Mouse (Mus musculus): Measurements from ENCODE around the gene Rfx4.

Gene Rfx4

GRCm38 (mm10) chr10:84815676-84816436 lies 60.0 kb downstream of the Rfx4 start:
- DNase-seq, result no peak

GRCm38 (mm10) chr10:84817086-84817869 lies 61.4 kb downstream of the Rfx4 start:
- DNase-seq, result no peak

- no peak for DNase-seq
Measured at GRCm38 (mm10) chr10:84819669-84820068, 63.8 kb downstream of the Rfx4 start.

- DNase-seq, result no peak
Measured at GRCm38 (mm10) chr10:84820230-84820629, 64.4 kb downstream of the Rfx4 start.

GRCm38 (mm10) chr10:84822741-84823151 lies 66.9 kb downstream of the Rfx4 start:
- DNase-seq, result no peak

- no peak for DNase-seq
Measured at GRCm38 (mm10) chr10:84823621-84824020, 67.8 kb downstream of the Rfx4 start.

GRCm38 (mm10) chr10:84829009-84829408 lies 73.1 kb downstream of the Rfx4 start:
- peak; percentile 26 for DNase-seq

- no peak for DNase-seq
Measured at GRCm38 (mm10) chr10:84835596-84835995, 79.7 kb downstream of the Rfx4 start.

GRCm38 (mm10) chr10:84836104-84836503 lies 80.2 kb downstream of the Rfx4 start:
- DNase-seq, result peak; percentile 38

- no peak for DNase-seq
Measured at GRCm38 (mm10) chr10:84837355-84837754, 81.5 kb downstream of the Rfx4 start.

GRCm38 (mm10) chr10:84838850-84839473 lies 83.1 kb downstream of the Rfx4 start:
- no peak for DNase-seq

- DNase-seq, result no peak
Measured at GRCm38 (mm10) chr10:84846638-84847037, 90.8 kb downstream of the Rfx4 start.

GRCm38 (mm10) chr10:84851981-84852979 lies 96.4 kb downstream of the Rfx4 start:
- DNase-seq, result no peak

- no peak for DNase-seq
Measured at GRCm38 (mm10) chr10:84854059-84854458, 98.2 kb downstream of the Rfx4 start.

GRCm38 (mm10) chr10:84855466-84855865 lies 99.6 kb downstream of the Rfx4 start:
- DNase-seq, result no peak

- no peak for DNase-seq
Measured at GRCm38 (mm10) chr10:84858371-84858770, 102.5 kb downstream of the Rfx4 start.

GRCm38 (mm10) chr10:84858806-84859496 lies 103.1 kb downstream of the Rfx4 start:
- DNase-seq, result no peak

- DNase-seq, result no peak
Measured at GRCm38 (mm10) chr10:84859556-84860380, 103.9 kb downstream of the Rfx4 start.

GRCm38 (mm10) chr10:84863488-84863887 lies 107.6 kb downstream of the Rfx4 start:
- no peak for DNase-seq

GRCm38 (mm10) chr10:84867577-84867976 lies 111.7 kb downstream of the Rfx4 start:
- no peak for DNase-seq

GRCm38 (mm10) chr10:84871285-84871684 lies 115.4 kb downstream of the Rfx4 start:
- DNase-seq, result no peak
